Mouse (Mus musculus): ENCODE measurements at regions not wholly inside any gene's neighbourhood (a gene's known extent, or its start where the extent isn't known, plus 50 kb on each side); places are given as distances from the start of the nearest gene placed in this dataset.

DNA sequence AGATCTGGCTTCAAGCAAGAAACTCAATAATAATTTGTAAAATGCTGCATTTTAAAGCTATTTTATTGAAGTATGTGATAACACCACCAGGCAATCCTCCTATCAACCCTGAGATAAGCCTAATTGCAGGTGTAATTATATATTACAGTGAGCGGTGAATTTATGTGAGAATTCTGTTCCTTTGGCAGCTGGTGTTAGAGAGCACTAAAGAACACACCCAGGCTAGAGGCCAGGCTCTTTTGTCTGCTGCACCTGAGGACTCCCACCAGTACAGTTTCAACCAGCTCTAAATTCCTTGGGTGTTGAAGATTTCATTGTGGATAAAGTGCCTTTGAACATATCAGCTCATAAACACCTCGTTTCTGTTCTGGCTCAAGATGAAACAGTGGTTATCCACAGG, 77.6 kb upstream of the Kdr start:
- no peak overlapping the region for H3K27ac ChIP-seq (replicated peaks)
- WGBS = 86% methylated on average over 2 of the region's 2 CpGs
- DNase-seq (ENCODE audit: low spot score) = no peak

DNA sequence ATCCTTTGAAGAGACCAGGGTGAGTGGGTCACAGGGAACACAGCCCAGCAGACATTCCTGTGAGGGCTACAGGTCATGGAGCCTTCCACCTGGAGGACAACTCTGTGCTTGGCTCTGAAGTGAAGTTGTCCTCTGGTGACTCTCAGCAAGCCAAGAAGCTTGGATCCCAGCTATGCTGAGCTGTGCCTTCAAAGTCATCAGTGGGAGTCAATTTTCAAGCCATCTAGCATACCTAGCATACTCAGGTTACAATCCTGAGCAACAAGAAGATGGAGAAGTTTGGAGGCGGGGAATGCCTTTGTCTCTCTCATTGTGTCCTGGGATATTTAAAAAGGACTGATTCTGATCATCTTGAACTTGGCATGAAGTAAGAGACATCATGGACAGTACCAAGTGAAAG, 74.5 kb upstream of the Kdr start:
- no peak for DNase-seq (ENCODE audit: low spot score)
- WGBS = 87% methylated on average over 1 of the region's 1 CpGs
- Histone ChIP-seq H3K9me3 (replicated peaks) (no peaks in the 10 kb centered on the region), H3K36me3 (no peaks in the 10 kb centered on the region), H3K27ac (replicated peaks) (no peak overlapping the region), H3K27me3 (ENCODE audit: low read depth, poor library complexity, severe bottlenecking) (no peaks in the 10 kb centered on the region), H3K4me1 (no peaks in the 10 kb centered on the region), H3K4me3 (no peak overlapping the region)

More for the DNA sequence above, 77.6 kb upstream of the Kdr start:
- no peaks in the 10 kb centered on the region for H3K4me1 ChIP-seq
- H3K4me3 ChIP-seq = no peak overlapping the region
- no peaks in the 10 kb centered on the region for H3K36me3 ChIP-seq
- H3K9me3 ChIP-seq (replicated peaks) = no peaks in the 10 kb centered on the region
- H3K27me3 ChIP-seq (ENCODE audit: low read depth, poor library complexity, severe bottlenecking) = no peaks in the 10 kb centered on the region

DNA sequence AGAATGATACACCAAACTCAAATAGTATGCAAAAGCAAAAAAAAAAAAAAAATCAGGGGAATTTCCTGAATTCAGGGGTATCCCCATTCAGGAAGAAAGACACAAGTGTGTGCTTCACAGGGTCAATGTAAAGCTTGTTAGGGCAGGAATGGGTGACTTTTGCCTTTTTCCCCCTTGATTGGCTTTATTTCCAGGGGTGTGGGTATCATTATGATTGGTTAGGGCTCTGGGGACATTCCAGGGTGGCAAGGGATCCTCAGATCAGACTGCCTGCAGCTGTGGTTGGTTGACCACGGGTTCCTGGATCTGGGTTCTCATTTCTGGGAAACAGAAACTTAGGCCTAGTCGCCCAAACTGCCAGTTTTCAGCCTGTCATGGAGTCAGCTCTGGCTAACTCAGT, 73.4 kb upstream of the Kdr start:
- no peaks in the 10 kb centered on the region for H3K27me3 ChIP-seq (ENCODE audit: low read depth, poor library complexity, severe bottlenecking)
- H3K4me3 ChIP-seq = no peak overlapping the region
- no peaks in the 10 kb centered on the region for H3K9me3 ChIP-seq (replicated peaks)
- WGBS = 87% methylated on average over 2 of the region's 2 CpGs
- DNase-seq (ENCODE audit: low spot score) = no peak
- no peaks in the 10 kb centered on the region for H3K36me3 ChIP-seq
- H3K27ac ChIP-seq (replicated peaks) = no peak overlapping the region
- H3K4me1 ChIP-seq = no peaks in the 10 kb centered on the region

DNA sequence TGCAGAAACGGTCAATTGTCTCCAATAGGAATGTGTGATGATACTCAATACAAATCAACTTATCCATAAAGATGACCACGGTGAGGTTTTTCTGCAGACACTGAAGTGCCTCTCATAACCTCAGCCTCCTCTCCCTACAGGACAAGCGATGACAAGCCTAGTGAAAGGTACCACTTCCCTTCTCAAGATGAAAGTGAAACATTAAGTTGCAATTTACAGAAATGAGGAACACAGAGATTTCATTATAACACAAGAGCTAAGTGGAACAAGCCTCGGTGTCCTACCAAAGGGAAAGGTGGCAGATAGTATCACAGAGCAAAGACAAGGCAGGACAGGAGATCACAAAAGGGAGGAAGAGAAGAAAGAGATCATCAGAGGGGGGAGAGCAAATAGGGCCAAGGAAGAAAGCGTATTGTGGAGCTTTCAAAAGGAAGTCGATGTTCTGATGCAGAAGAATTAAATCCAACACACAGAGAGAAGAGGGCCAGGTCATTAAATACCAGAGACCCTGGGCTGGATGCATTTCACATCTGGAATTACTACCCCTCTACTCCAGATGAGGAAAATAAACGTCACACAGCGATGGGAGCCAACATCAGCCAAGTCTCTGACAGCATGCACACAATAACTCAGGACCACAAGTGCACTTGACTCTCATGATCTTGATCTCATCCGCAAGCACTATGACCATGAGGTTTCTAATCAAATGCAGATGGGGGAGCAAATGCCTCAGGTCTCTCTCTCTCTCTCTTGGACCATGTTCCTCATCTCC, 70.0 kb upstream of the Kdr start:
- Histone ChIP-seq H3K27ac (replicated peaks) (no peak overlapping the region), H3K4me3 (no peak overlapping the region), H3K36me3 (no peaks in the 10 kb centered on the region), H3K27me3 (ENCODE audit: low read depth, poor library complexity, severe bottlenecking) (no peaks in the 10 kb centered on the region), H3K9me3 (replicated peaks) (no peaks in the 10 kb centered on the region), H3K4me1 (no peaks in the 10 kb centered on the region)
- no peak for DNase-seq (ENCODE audit: low spot score)
- whole genome bisulfite sequencing = 87% methylated on average over 9 of the region's 9 CpGs

DNA sequence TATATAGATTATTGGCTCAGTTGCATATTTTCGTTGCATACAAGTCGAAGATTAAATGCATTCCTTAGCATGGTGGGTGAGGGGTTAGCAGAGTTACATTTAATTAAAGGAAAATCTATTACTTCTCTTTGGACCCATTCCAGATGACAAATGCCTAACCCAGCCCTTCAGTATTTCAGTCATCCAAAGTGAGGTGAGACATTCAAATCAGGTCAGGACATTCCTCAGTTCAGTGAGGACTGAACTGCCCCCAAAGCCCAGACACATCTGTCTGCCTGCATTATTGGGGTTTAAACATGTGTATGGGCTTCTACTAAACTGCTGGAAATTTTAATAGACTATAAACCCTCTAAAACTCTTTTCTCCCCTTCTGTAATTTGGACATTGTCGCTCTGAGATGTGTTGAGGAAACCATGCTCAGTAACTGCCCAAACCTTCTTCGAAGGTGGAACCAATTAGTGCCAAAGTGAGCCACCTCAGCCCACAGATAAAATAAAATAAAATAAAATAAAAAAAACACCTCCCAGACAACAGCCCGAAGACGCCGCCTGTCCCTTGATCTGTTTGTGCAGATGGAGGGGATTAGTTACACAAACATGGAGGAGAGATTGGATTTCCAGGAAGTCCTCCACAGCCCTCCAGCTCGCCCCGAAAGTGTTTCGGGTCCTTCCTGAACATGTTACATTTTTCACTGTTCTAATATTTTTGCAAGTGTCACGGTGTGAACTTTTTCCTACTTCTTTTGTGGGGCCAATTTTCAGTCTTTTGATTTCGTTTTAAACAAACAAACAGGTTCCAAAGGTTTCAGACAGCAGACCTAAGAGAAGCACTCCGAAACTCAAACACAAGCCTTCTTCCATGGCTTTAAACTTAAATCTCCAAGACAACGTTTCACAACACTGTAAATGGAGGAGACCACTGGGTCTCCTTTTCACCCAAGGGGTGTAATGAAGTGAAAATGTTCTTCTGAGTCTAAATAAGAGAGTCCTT, 65.6 kb upstream of the Kdr start:
- H3K9me3 ChIP-seq (replicated peaks) = peaks cover 4% of the 10 kb centered on the region
- H3K4me1 ChIP-seq = no peaks in the 10 kb centered on the region
- no peak overlapping the region for H3K27ac ChIP-seq (replicated peaks)
- no peak overlapping the region for H3K4me3 ChIP-seq
- no peaks in the 10 kb centered on the region for H3K36me3 ChIP-seq
- DNase-seq (ENCODE audit: low spot score) = no peak
- H3K27me3 ChIP-seq (ENCODE audit: low read depth, poor library complexity, severe bottlenecking) = no peaks in the 10 kb centered on the region
- WGBS = 72% methylated on average over 14 of the region's 14 CpGs

- no peak overlapping the region for H3K27ac ChIP-seq (replicated peaks)
- whole genome bisulfite sequencing = 71% methylated on average over 10 of the region's 10 CpGs
- DNase-seq (ENCODE audit: low spot score) = no peak
- no peak overlapping the region for H3K4me3 ChIP-seq
- H3K27me3 ChIP-seq (ENCODE audit: low read depth, poor library complexity, severe bottlenecking) = no peaks in the 10 kb centered on the region
- no peaks in the 10 kb centered on the region for H3K36me3 ChIP-seq
- no peaks in the 10 kb centered on the region for H3K4me1 ChIP-seq
- peaks cover 10% of the 10 kb centered on the region for H3K9me3 ChIP-seq (replicated peaks)
Measured at GRCm38 (mm10) chr5:76040454-76041203, 62.4 kb upstream of the Kdr start.

- DNase-seq (ENCODE audit: low spot score) = no peak
- 50% methylated on average over 4 of the region's 4 CpGs for WGBS
- peak overlapping the region; percentile 55; the same call in 1 of the 2 replicates for H3K27ac ChIP-seq (replicated peaks)
- H3K9me3 ChIP-seq (replicated peaks) = no peaks in the 10 kb centered on the region
- H3K27me3 ChIP-seq (ENCODE audit: low read depth, poor library complexity, severe bottlenecking) = no peaks in the 10 kb centered on the region
- no peak overlapping the region for H3K4me3 ChIP-seq
- H3K4me1 ChIP-seq = peaks cover 20% of the 10 kb centered on the region
- no peaks in the 10 kb centered on the region for H3K36me3 ChIP-seq
Measured at GRCm38 (mm10) chr5:76028729-76029128, 50.5 kb upstream of the Kdr start.
